Mouse (Mus musculus): ENCODE results near the gene Trim54.

The Trim54 gene

DNA sequence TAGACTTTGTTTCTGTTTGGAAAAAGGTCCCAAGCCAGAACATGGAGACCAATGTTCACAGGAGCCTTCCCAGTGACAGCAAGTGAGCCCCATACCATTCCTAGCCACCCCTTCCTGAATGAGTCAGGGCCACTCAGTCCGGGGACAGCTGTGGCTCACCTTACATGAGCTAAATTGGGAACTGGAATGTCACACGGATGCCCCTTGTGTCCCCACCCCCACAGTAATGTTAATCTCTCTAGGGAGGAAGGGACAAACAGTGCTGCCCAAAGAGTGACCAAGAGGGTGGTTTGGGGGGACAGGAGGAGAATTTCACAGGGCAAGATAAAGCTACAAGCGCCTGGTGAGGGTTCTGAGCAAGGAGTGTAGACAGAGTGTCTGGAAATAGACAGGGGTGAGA, at the start of gene Trim54:
Trim54 (plus strand) TSS at position 359 of the 400 bp plus-strand sequence.
- H3K36me3 ChIP-seq (ENCODE audit: control insufficient read depth, insufficient read depth, low read length, poor library complexity, severe bottlenecking), result no peaks in the 10 kb centered on the region
- no peak for DNase-seq (ENCODE audit: low read depth, low spot score)
- H3K27me3 ChIP-seq (ENCODE audit: control insufficient read depth, insufficient read depth, low read length, poor library complexity, severe bottlenecking), result no peaks in the 10 kb centered on the region

DNA sequence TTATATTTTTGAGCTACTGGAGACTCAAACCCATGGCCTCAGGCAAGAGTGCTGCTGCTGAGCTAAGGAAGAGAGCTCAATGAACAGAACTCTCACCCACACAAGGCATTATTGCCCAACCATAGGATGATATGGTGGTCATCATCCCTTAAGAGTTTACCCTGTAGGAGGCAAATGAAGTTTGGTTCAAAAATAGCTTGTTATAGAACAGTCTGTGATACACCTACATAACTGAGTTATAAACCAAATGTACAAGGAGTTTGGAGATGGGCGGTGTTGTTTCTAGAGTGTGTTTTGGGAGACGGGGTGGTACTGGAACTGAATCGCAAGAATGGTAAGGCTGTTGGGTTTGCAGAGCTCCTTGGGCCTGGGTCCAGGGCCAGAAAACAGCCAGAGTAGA, 46.7 kb upstream of the Trim54 start:
- no peak for DNase-seq (ENCODE audit: low read depth, low spot score)
- Histone ChIP-seq H3K36me3 (ENCODE audit: control insufficient read depth, insufficient read depth, low read length, poor library complexity, severe bottlenecking) (peaks cover 14% of the 10 kb centered on the region), H3K27me3 (ENCODE audit: control insufficient read depth, insufficient read depth, low read length, poor library complexity, severe bottlenecking) (no peaks in the 10 kb centered on the region)

DNA sequence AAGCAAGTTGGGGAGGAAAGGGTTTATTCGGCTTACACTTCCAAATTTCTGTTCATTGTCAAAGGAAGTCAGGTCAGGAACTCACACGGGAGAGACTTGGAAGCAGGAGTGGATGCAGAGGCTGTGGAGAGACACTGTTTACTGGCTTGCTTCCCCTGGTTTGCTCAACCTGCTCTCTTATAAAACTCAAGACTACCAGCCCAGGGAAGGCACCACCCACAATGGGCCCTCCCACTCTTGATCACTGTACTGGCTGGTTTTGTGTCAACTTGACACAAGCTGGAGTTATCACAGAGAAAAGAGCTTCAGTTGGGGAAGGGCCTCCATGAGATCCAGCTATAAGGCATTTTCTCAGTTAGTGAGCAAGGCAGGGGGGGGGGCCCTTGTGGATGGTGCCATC, 45.5 kb upstream of the Trim54 start:
- no peak for DNase-seq (ENCODE audit: low read depth, low spot score)
- no peaks in the 10 kb centered on the region for H3K27me3 ChIP-seq (ENCODE audit: control insufficient read depth, insufficient read depth, low read length, poor library complexity, severe bottlenecking)
- H3K36me3 ChIP-seq (ENCODE audit: control insufficient read depth, insufficient read depth, low read length, poor library complexity, severe bottlenecking), result peaks cover 14% of the 10 kb centered on the region

DNA sequence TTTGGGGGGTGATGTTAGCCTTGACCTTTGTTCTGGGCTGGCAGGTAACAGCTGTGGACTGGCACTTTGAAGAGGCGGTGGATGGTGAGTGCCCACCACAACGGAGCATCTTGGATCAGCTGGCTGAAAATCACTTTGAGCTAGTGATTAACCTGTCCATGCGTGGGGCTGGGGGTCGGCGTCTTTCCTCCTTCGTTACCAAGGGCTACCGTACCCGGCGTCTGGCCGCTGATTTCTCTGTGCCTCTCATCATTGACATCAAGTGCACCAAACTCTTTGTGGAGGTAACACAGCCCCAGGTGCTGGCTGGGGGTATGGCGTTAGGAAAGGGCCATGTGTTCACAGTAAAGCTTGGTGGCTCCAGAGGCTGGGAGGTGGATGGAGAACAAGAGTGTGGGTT, 44.7 kb upstream of the Trim54 start:
- H3K27me3 ChIP-seq (ENCODE audit: control insufficient read depth, insufficient read depth, low read length, poor library complexity, severe bottlenecking), result no peaks in the 10 kb centered on the region
- no peak for DNase-seq (ENCODE audit: low read depth, low spot score)

DNA sequence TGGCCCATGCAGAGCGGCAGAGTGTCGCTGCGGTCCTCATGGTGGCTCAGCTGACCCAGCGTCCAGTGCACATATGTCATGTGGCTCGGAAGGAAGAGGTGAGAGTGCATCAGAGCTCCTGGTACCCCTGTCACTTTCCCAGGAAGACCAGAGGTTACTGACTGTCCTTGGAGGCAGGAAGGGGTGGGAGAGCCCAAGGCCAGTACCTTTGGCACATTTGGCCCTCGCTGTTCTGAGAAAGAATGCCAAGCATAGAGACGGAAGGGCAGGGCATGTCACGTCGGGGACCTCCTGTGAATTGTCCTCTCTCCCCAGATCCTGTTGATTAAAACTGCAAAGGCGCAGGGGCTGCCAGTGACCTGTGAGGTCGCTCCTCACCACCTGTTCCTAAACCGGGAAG, 43.3 kb upstream of the Trim54 start:
- no peaks in the 10 kb centered on the region for H3K27me3 ChIP-seq (ENCODE audit: control insufficient read depth, insufficient read depth, low read length, poor library complexity, severe bottlenecking)
- DNase-seq (ENCODE audit: low read depth, low spot score), result no peak
- H3K36me3 ChIP-seq (ENCODE audit: control insufficient read depth, insufficient read depth, low read length, poor library complexity, severe bottlenecking), result peaks cover 15% of the 10 kb centered on the region

More for the DNA sequence above, 44.7 kb upstream of the Trim54 start:
- H3K36me3 ChIP-seq (ENCODE audit: control insufficient read depth, insufficient read depth, low read length, poor library complexity, severe bottlenecking), result peaks cover 14% of the 10 kb centered on the region

DNA sequence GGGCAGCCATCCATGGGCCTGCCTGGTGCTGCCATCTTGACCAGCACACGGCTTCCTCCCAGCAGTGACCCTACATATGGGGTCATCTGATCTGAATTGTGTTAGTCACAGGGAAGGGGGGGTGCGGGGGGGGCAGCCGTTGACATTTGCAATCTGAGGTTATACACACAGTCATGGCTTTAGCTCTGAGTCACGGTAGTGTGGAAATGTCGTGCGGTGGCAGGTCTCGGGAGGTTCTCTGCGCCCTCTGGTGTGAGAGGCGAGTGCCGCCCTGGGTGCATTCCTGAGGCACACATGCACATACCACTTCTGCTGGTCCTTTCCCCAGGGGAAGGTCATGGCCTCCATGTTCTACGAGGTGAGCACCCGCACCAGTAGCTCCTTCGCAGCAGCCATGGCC, 40.2 kb upstream of the Trim54 start:
- DNase-seq (ENCODE audit: low read depth, low spot score), result no peak
- Histone ChIP-seq H3K27me3 (ENCODE audit: control insufficient read depth, insufficient read depth, low read length, poor library complexity, severe bottlenecking) (no peaks in the 10 kb centered on the region), H3K36me3 (ENCODE audit: control insufficient read depth, insufficient read depth, low read length, poor library complexity, severe bottlenecking) (peaks cover 7% of the 10 kb centered on the region)

DNA sequence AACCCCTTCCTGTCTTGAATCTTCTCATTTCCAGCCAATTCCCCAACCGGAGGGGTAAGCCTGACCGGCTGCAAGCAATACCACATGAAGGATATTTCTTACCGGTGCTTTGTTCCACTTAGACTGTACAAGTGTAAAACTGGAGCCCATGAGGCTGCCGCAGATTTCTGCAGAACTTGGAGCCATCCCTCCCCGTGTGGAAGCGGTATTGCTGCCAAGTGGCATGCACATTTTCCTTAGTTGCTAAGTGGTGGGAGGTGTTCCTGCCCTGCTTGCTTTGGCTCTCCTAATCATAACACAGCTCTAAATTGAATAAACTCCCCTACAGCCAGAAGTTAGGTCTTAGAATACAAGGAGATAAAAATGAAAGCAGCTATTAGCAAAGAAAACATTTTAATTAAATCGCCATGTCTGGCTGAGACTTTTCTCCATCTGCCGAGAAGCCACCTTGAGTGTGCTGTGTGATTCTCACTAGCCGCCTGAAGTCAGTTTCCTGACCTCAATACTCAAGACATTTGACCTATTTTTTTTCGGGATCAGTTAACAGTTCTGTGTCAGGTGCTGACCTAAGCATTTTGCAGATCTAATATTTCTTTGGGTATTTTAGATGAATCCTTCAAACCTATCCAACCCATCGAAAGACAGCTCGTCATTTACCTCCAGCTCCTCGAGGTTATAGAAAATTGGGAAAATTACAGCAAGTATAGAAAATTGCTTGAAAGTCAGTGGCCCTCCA, 36.3 kb upstream of the Trim54 start:
- Histone ChIP-seq H3K36me3 (ENCODE audit: control insufficient read depth, insufficient read depth, low read length, poor library complexity, severe bottlenecking) (peaks cover 2% of the 10 kb centered on the region; the same call in 1 of the 2 replicates), H3K27me3 (ENCODE audit: control insufficient read depth, insufficient read depth, low read length, poor library complexity, severe bottlenecking) (no peaks in the 10 kb centered on the region)
- no peak for DNase-seq (ENCODE audit: low read depth, low spot score)

DNA sequence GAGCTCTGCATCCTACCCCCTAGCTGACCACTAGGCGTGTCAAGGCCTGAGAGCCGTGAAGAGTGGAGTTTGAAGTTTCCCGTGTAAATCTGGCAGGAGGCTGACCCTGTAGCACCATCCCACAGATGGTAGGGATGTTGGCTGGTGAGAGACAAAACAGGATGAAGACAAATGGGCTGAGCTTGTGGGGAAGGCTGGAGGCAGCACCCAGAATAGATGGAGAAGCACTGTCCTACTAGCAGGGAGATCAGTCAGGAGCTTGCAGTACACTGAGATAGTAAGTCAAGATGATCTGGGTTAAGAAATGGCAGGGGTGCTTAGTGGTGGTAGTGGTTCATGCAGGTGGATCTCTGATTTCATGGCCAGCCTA, 35.7 kb upstream of the Trim54 start:
- peaks cover 2% of the 10 kb centered on the region; the same call in 1 of the 2 replicates for H3K36me3 ChIP-seq (ENCODE audit: control insufficient read depth, insufficient read depth, low read length, poor library complexity, severe bottlenecking)
- H3K27me3 ChIP-seq (ENCODE audit: control insufficient read depth, insufficient read depth, low read length, poor library complexity, severe bottlenecking), result no peaks in the 10 kb centered on the region
- DNase-seq (ENCODE audit: low read depth, low spot score), result no peak

DNA sequence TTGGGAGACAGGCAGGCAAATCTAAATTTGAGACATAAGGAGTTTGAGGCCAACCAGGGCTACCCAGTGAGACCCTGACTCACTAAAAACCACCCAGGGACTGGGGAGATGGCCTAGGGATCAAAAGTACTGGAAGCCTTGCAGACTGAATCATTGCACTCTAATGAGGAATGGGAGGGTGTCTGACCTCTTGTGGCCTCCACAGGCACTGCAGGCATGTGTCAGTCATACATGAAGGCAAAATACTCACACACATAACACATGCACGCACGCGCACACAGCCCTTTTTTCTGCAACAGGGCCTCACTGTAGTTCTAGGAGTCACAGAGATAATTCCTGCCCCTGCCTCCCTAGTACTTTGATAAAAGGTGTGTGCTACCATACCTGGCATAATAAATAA, 35.1 kb upstream of the Trim54 start:
- Histone ChIP-seq H3K36me3 (ENCODE audit: control insufficient read depth, insufficient read depth, low read length, poor library complexity, severe bottlenecking) (peaks cover 2% of the 10 kb centered on the region; the same call in 1 of the 2 replicates), H3K27me3 (ENCODE audit: control insufficient read depth, insufficient read depth, low read length, poor library complexity, severe bottlenecking) (no peaks in the 10 kb centered on the region)
- peak; percentile 67 for DNase-seq (ENCODE audit: low read depth, low spot score)

DNA sequence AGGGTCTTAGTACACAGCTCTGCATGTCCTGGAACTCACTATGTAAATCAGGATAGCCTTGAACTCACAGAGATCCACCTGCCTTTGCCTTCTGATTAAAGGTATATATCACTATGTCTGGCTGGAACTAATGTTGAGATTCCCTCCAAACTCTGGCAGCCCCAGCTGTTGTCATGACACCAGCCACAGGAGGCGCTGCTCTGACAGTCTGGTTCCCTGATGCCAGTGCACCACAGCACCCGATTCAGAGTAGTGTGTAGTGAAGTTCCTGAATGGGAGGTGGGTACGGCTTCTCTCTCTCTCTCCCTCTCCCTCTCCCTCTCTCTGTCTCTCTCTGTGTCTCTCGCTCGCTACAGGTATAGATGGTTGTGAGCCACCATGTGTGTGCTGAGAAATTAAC, 34.2 kb upstream of the Trim54 start:
- Histone ChIP-seq H3K27me3 (ENCODE audit: control insufficient read depth, insufficient read depth, low read length, poor library complexity, severe bottlenecking) (no peaks in the 10 kb centered on the region), H3K36me3 (ENCODE audit: control insufficient read depth, insufficient read depth, low read length, poor library complexity, severe bottlenecking) (peaks cover 2% of the 10 kb centered on the region; the same call in 1 of the 2 replicates)
- DNase-seq (ENCODE audit: low read depth, low spot score), result peak; percentile 82

DNA sequence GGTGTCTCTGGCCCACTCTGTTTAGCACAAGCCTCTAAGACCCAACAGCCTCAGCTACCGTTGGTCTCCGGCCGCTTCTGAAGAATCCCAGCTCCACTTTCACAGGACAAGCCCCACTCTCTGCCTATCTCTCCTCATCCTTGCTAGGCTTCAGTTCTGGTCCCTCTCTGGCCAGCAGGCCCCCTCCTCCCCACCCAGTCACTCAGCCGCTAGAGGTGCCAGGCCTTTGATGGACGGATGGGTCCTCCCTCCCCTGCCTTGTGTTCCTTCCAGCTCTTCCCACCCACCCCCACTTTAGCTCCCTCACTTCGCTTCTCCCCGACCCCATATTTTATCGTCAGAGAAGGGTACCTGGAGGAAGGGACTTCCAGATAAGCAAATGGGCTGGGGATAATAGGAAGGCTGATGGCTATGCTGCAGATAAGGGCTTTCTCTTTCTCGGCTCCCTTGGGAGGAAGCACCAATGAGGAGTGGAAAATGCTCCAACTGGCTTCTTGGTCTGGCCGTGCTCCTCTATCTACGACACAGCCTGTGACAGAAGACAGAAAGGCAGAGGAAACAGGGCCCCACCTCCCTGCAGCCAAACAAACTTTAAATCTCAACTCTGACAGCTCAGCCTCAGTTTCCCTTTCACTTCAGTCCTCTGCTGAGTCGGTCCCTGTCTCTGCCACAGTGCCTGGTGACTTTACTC, 33.4 kb upstream of the Trim54 start:
- Histone ChIP-seq H3K27me3 (ENCODE audit: control insufficient read depth, insufficient read depth, low read length, poor library complexity, severe bottlenecking) (no peaks in the 10 kb centered on the region), H3K36me3 (ENCODE audit: control insufficient read depth, insufficient read depth, low read length, poor library complexity, severe bottlenecking) (peaks cover 2% of the 10 kb centered on the region; the same call in 1 of the 2 replicates)
- DNase-seq (ENCODE audit: low read depth, low spot score), result peak; percentile 43

DNA sequence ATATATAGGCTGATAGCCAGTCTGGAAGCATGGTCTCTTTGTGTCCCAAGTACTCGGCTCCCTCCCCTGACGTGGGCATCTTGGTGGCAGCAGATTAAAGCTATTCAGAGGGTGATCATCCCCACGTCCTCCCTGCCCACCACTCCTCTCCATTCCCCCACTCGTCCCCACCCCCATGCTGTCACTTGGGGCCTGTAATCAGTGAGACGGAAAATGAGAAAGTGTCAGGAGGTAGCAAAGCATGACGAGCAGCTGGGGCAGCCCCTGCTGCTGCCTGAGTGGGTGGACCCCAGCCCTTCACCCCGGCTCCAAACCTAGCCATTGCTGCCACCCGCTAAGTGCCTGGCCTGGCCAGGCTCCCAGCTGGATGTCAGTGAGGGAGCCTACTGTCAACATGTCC, 32.6 kb upstream of the Trim54 start:
- H3K27me3 ChIP-seq (ENCODE audit: control insufficient read depth, insufficient read depth, low read length, poor library complexity, severe bottlenecking), result no peaks in the 10 kb centered on the region
- no peaks in the 10 kb centered on the region for H3K36me3 ChIP-seq (ENCODE audit: control insufficient read depth, insufficient read depth, low read length, poor library complexity, severe bottlenecking)
- DNase-seq (ENCODE audit: low read depth, low spot score), result peak; percentile 72

DNA sequence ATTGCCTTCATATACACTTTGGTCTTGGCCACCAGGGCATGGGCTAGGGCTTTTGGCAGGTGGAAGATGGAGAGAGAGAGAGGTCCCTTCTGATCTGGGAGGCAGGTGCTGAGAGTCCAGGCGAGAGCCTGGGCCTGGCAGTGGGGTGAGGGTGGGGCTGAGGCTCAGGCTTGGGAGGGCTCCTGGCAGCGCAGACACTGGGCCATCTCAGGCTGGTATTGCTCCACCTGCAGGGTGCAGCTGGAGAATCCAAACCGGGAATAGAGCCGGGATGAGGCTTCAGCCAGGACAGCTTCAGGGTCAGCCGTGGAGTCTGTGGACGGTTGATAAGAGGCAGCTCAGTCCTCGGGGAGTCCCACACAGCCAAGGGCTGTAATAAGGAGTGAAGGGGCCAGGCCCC, 29.9 kb upstream of the Trim54 start:
- H3K36me3 ChIP-seq (ENCODE audit: control insufficient read depth, insufficient read depth, low read length, poor library complexity, severe bottlenecking), result no peaks in the 10 kb centered on the region
- no peaks in the 10 kb centered on the region for H3K27me3 ChIP-seq (ENCODE audit: control insufficient read depth, insufficient read depth, low read length, poor library complexity, severe bottlenecking)
- no peak for DNase-seq (ENCODE audit: low read depth, low spot score)

DNA sequence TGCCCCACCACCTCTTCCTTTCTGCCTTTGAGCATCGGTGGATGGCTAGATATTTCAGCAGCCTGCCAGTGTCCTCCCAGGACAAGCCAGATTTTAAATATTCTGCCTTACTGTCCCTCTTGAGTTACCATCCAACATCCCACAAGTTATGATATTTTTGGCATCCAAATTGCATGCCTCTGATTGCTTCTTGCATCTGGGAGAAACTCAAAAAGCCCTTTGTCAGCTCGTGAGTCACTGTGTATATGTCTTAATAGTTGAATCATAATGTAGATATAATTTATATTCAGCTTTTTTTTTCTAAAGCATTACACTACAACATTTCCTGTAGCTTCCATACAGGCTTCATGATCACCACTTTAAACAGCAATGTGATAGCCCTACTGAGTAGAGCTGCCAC, 29.4 kb upstream of the Trim54 start:
- Histone ChIP-seq H3K36me3 (ENCODE audit: control insufficient read depth, insufficient read depth, low read length, poor library complexity, severe bottlenecking) (no peaks in the 10 kb centered on the region), H3K27me3 (ENCODE audit: control insufficient read depth, insufficient read depth, low read length, poor library complexity, severe bottlenecking) (no peaks in the 10 kb centered on the region)
- no peak for DNase-seq (ENCODE audit: low read depth, low spot score)

DNA sequence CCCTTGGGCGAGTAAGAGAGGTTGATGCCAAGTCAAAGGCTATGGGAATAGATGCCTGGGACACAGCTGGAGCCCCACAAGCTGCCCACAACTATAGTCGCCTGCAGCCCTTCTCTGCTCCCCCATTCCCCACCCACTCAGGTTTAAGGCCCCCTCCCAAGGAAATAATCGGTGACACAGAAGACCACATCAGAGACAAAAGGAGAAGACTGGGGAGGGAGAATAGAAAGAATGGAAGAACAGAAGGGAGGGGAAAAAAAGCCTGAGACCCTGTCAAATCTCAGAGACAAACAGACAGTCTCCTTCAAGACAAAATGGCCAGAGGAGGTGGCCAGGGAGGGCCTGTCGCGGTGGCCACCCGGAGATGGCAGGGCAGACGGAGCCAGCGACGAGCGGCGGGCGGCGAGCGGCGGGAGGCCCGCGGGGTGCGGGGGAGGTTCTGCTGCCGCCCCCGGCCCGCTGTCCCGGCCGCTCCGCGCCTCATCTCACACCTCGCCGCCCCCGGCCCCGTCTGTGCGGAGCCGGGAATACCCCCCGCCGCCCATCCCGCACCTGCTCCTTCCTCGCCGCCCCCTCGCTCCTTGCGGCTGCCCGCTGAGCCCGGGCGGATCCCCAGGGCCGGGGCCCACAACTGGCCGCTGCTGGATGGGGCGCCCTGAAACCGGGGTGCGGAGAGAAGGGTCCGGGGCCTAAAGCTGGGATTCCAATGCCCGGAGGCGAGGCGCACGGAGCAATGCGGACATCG, 24.1 kb upstream of the Trim54 start:
- Histone ChIP-seq H3K27me3 (ENCODE audit: control insufficient read depth, insufficient read depth, low read length, poor library complexity, severe bottlenecking) (no peaks in the 10 kb centered on the region; the same call in 1 of the 2 replicates), H3K36me3 (ENCODE audit: control insufficient read depth, insufficient read depth, low read length, poor library complexity, severe bottlenecking) (no peaks in the 10 kb centered on the region)
- no peak for DNase-seq (ENCODE audit: low read depth, low spot score)

Data from splenic B cell, adult 2 months (primary cell).